Mouse (Mus musculus): ENCODE results near the gene Olfr622.

Gene Olfr622

GRCm38 (mm10) chr7:103642602-103643001 lies at the start of gene Olfr622:
Olfr622 (minus strand) TSS chr7:103642702.
- no peak for DNase-seq (ENCODE audit: low read depth, low spot score)

- DNase-seq (ENCODE audit: low read depth, low spot score) = no peak
Measured at GRCm38 (mm10) chr7:103682420-103682819, 39.9 kb upstream of the Olfr622 start, which contains the start of gene Olfr625-ps1. Olfr625-ps1 (plus strand) TSS chr7:103682720.

DNA sequence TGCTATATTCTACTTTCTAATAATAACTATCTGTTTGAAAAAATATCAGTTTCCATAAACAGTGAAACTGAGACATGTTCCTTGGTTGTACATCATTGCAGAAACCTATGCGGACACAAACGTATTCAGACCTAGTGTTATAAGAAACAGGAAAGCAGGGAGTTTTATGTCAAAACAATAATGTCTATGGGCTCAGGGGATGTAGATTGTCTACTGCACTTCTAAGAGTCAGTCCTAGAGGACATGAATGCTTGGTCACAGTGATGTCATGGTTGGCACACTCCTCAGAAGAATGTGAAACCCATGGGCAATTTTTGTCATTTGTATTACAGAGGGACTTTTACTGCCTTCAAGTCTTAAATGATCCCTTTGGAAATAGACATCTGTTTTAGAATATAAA lies 28.6 kb upstream of the Olfr622 start, which contains the start of gene Olfr624:
Gene Olfr624, minus strand, starts transcription at position 101 of the 400 bp plus-strand sequence.
- DNase-seq (ENCODE audit: low read depth, low spot score) = no peak

DNA sequence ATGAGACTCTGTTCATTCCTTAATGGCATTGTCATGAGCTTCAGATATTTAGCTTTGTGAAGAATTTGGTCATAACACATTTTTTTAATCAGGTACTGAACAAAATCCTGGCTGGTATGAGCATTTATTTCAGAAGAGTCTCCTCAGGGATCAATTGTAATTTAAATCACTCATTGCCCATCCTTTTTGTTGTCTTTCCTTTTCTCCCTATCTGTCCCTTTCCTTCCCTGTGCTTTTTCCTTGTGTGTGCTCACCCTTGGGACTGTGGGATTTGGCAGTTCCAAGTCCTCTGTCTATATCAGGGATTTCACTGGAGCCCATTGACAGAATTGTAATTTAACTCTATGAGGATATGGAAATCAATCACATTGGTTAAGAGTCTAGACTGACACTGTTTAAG lies 21.1 kb upstream of the Olfr622 start, which contains the start of gene Olfr623:
Gene Olfr623, minus strand, starts transcription at position 101 of the 400 bp plus-strand sequence.
- DNase-seq (ENCODE audit: low read depth, low spot score) = no peak

DNA sequence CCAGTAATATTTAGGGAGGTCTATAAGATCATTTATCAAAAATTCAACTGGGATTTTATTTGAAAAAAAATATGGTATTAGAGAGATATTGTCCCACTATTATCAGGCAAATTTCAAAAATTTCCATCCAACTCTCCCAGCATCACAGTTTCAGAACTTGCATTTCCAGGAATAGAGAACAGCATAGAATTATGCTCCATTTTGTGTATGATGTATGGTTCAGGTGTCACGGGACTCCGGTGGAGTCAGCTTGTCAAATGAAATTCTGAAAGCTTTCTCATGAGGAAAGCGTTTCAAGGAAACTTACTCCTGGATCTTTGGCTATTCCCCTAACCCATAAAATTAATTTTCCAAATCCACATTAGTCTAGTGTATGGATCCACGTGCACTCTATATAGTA lies 1.6 kb upstream of the Olfr622 start:
- no peak for DNase-seq (ENCODE audit: low read depth, low spot score)

DNA sequence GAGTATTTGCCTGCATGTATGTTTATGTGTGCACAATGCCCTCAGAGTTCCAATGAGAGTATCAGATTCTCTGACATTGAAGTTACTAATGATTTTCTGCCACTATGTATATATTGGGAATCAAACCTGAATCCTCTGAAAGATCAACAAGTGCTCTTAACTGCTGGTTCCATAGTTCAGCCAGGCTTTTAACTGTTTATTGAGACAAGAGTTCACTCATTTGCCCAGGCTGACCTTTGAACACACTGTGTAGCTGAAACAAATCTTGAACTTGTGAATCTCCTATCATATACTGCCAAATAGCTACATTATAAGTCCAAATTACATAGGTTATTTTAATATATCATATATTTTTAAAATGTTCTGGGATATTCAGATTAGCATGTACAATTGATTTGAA lies 5.7 kb downstream of the Olfr622 start:
- no peak for DNase-seq (ENCODE audit: low read depth, low spot score)

GRCm38 (mm10) chr7:103612434-103612833 lies 30.1 kb downstream of the Olfr622 start, which contains the start of gene Olfr620:
Olfr620 (minus strand) TSS chr7:103612534.
- DNase-seq (ENCODE audit: low read depth, low spot score) = no peak

DNA sequence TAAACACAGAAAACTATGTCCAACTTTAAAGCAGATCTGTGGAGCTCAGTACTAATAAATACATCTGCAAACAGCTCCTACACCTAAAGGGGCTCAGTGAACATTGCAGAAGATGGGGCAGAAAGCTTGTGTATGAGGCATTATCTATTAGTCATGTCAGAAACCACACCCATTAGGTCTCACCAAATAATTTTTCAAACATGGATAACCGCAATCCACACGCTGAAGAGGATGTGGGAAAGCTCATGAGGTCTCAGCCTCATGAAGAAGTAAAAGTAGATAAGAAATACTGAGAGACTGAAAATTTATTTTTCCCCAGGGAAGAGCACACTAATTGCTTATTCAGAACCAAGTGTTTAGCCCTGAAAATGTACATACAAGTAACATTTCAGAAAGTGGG lies 35.1 kb downstream of the Olfr622 start:
- no peak for DNase-seq (ENCODE audit: low read depth, low spot score)

DNA sequence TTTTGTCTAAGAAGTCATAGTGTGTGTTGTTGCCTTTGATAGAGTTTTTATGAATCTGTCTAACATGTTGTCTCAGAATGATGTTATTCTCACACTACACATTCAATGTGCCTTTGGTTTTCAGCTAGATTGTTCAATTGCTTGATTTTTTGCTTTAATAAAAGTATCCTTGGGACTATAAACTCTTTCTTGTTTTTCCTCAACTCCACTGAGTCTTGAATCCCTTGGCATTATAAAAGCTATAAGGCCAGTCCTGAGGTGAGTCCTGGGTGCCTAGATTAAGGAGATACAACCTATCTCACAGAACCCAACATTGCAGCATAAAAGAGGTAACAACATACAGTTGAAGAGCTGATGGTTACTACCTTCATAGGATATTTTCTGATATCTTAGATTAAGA lies 42.2 kb downstream of the Olfr622 start, which contains the start of gene Olfr619:
Gene Olfr619, plus strand, starts transcription at position 301 of the 400 bp plus-strand sequence.
- no peak for DNase-seq (ENCODE audit: low read depth, low spot score)

DNA sequence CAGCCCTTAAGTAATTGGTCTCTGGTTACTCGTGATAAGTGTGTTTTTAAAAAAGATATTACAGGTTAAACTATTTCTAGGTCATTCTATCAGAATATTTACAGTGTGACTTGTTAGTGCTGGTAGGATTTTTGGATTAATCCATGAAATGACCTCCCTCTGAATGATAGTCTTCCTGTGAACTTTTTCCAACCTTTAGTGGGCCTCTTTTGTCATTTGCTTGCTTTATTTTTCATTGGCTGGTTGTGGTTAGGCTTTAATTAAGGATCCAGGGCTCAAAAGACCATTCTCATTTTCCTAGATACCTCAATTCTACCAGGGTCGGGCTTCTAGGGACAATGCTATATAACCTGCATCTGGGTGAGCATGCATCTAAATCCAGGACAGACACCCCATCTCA lies 52.7 kb downstream of the Olfr622 start, which contains the start of gene Olfr618:
Gene Olfr618, plus strand, starts transcription at position 301 of the 400 bp plus-strand sequence.
- DNase-seq (ENCODE audit: low read depth, low spot score) = no peak
